Mouse (Mus musculus) forebrain, embryonic 16.5 days (tissue): ENCODE data around the gene Rev3l. TPM values are rescaled to one million over a fixed set of nuclear protein-coding genes. Genes with fewer than 3 reads are reported as not detected.

Source experiments
- polyA plus RNA-seq: library from polyadenylated mRNA; unstranded; fragments of >200 nt; fragmentation: Nextera tagmentation; extraction: Ambion mirVana; gene quantifications from 2 replicates; pipeline ENCODE4 v1.2.1, GENCODE M21; 2015

Rev3l gene
- polyA plus RNA-seq, 1 experiment from 2014 or later, result 28.8 TPM

Other genes with a start within 250 kb of the Rev3l start
- gene Traf3ip2, start 119.2 kb upstream of the Rev3l start, polyA plus RNA-seq, result 6.3 and 6.9 TPM in 2 replicates
- gene Mfsd4b4, start 167.1 kb downstream of the Rev3l start, polyA plus RNA-seq, result 4.7 and 5.2 TPM in 2 replicates
- gene Mfsd4b2, start 194.8 kb downstream of the Rev3l start, polyA plus RNA-seq, result not detected in 2 replicates
- gene Mfsd4b3, start 228.0 kb downstream of the Rev3l start, polyA plus RNA-seq, result not detected in 2 replicates